Mouse (Mus musculus) neural tube, embryonic 11.5 days (tissue): ENCODE measurements around the gene 1700001C19Rik. TPM values are rescaled to one million over a fixed set of nuclear protein-coding genes. Genes with fewer than 3 reads are reported as not detected.

Experiments used
- ATAC-seq: fragments of 200-750 bp; cut with Nextera tagmentation; 2 replicates; pipeline ENCODE4 v1.8.0; 2017; ENCODE audit warnings: moderate number of reproducible peaks, mild to moderate bottlenecking, moderate TSS enrichment, moderate library complexity; ENCODE audit not compliant: insufficient read depth, low FRiP score, low TSS enrichment
- DNase-seq: peaks from one replicate; pipeline ENCODE4 v3.0.0-alpha.2; 2015; ENCODE audit warnings: low spot score
- H3K27ac ChIP-seq: fragments of 300-500 bp; sonication (generic); 2 replicates; pipeline ENCODE4 v1.5.1; 2014; ENCODE audit warnings: low read depth, mild to moderate bottlenecking, low read length
- H3K27me3 ChIP-seq: fragments of 300-500 bp; sonication (generic); 2 replicates; pipeline ENCODE4 v1.6.1; 2014; ENCODE audit warnings: mild to moderate bottlenecking, low read length, mixed read lengths; ENCODE audit not compliant: control insufficient read depth, insufficient read depth
- H3K36me3 ChIP-seq: fragments of 300-500 bp; sonication (generic); 2 replicates; pipeline ENCODE4 v1.6.1; 2014; ENCODE audit warnings: mild to moderate bottlenecking, low read length, moderate library complexity, mixed read lengths; ENCODE audit not compliant: control insufficient read depth, insufficient read depth
- H3K4me1 ChIP-seq: fragments of 300-500 bp; sonication (generic); 2 replicates; pipeline ENCODE4 v1.6.1; 2014; ENCODE audit warnings: low read length, mixed read lengths; ENCODE audit not compliant: control insufficient read depth, insufficient read depth
- H3K4me2 ChIP-seq: fragments of 300-500 bp; sonication (generic); 2 replicates; pipeline ENCODE4 v1.6.1; 2014; ENCODE audit warnings: low read depth, mild to moderate bottlenecking, moderate library complexity
- H3K4me3 ChIP-seq: fragments of 300-500 bp; sonication (generic); 2 replicates; pipeline ENCODE4 v1.5.1; 2014; ENCODE audit warnings: low read depth, low read length
- H3K9ac ChIP-seq: fragments of 300-500 bp; sonication (generic); 2 replicates; pipeline ENCODE4 v1.6.1; 2014; ENCODE audit warnings: mild to moderate bottlenecking, low read length
- H3K9me3 ChIP-seq: fragments of 300-500 bp; sonication (generic); 2 replicates; pipeline ENCODE4 v1.6.1; 2016; ENCODE audit warnings: low read length; ENCODE audit not compliant: control insufficient read depth
- WGBS: fragments of 180-500 bp; shearing (Covaris S2); extraction: QIAGEN DNeasy Blood & Tissue Kit; methylation state at CpG from one replicate; pipeline ENCODE4 v1.1.7; 2014; 5-methylcytosine and 5-hydroxymethylcytosine counted together
- polyA plus RNA-seq: library from polyadenylated mRNA; unstranded; fragments of >200 nt; fragmentation: Nextera tagmentation; extraction: Ambion mirVana; gene quantifications from 2 replicates; pipeline ENCODE4 v1.2.1, GENCODE M21; 2014

The 1700001C19Rik gene
- polyA plus RNA-seq, 1 experiment from 2014 or later = 0.37 TPM

DNA sequence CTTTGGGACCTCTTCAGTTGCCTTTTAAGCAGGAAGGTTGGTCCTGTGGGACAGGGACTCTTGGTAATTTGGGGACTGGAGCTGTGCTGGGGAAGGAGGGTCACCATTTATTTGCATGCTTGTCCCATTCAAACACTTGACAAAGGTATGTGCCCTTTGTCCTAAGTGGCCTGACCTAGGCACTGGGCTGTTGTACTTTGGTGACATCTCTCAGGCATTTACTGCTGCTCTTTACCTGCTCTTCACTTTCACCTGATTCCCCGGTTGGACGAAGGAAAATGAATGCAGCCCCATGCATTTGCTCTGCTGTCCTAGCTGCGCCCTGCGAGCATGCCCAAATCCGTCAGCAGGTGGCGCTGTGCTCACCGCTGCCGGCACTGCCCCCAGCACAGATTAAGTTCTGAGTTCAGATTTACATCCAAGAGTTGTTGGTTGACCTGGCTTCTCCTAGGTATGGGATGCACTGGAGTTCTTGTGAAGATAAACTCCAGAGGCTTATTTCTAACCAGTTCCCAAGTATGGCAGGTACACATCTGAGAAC is 36.3 kb upstream of the 1700001C19Rik start:
- H3K9me3 ChIP-seq = no peaks in the 10 kb centered on the region
- no peak overlapping the region for H3K4me3 ChIP-seq
- WGBS = 14% methylated on average over 8 of the region's 8 CpGs
- H3K9ac ChIP-seq = no peak overlapping the region
- peaks cover 8% of the 10 kb centered on the region for H3K27me3 ChIP-seq
- H3K4me1 ChIP-seq = no peaks in the 10 kb centered on the region
- peak; percentile 44 for DNase-seq
- H3K27ac ChIP-seq = no peak overlapping the region
- no peak for ATAC-seq
- H3K4me2 ChIP-seq = no peak overlapping the region
- no peaks in the 10 kb centered on the region for H3K36me3 ChIP-seq

DNA sequence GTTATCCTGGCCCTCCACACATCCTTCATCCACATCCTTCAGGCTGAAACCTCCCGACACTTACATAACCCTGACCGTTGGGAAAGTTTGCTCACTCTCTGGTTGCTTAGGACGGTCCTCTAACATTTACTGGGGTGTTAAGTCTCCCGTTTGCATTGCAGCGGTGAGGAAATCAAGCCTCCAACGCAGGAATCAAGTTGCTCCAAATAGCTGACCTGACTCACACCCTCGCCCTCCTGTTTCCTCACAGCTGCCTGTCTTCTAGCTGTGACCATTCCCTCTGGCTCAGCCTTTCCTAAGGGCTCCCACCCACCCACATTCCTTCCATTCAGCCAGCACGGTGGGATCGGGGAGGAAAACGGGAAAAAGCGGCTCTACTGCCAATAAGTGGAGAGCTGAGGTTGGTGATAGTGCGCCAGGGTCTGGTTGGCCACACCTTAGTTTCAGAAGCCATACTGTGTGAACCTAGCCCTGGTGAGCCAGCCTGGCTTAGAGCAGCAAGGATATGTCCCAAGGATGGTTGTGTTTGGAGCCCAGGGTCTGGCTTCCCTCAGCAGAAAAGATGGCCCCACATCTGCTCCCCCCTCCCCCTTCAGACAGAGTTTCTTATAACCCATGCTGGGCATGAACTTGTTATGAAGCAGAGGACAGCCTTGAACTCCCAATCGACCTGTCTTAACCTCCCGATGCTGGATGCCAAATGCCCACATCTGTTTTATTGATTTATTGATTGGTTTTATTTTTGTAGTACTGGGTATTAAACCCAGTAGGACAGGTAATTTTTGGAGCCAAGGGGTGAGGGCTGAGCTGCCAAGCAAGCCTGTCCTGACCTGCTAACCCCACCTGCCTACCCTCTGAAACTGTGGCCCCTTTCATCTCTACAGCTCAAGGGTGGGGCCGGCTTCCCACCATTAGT is 35.5 kb upstream of the 1700001C19Rik start:
- peaks cover 16% of the 10 kb centered on the region for H3K27me3 ChIP-seq
- no peak for ATAC-seq
- H3K4me2 ChIP-seq = no peak overlapping the region
- H3K9ac ChIP-seq = no peak overlapping the region
- H3K4me1 ChIP-seq = 0 out of 2 replicates have a peak, but pooled peaks cover 2% of the 10 kb centered on the region
- DNase-seq = no peak
- no peaks in the 10 kb centered on the region for H3K9me3 ChIP-seq
- no peak overlapping the region for H3K4me3 ChIP-seq
- WGBS = 53% methylated on average over 15 of the region's 15 CpGs
- H3K27ac ChIP-seq = no peak overlapping the region
- no peaks in the 10 kb centered on the region for H3K36me3 ChIP-seq

DNA sequence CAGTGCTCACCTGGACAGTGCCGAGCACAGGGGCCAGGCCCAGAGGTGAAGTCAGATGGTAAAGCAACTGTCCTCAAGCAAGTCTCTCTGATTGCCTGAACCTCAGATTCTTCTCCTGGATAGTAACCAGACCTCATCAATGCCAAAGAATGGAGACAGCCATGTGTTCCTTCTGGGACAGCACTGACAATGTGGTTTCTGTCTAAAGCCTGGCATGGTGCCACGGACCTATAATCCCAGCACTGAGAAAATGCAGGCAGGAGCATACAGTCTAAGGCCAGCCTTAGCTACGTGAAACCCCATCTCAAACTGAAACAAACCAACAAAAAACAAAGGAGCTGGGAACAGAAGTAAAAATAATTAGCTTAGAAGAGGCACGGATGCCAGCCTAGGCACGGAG is 33.5 kb upstream of the 1700001C19Rik start:
- Histone ChIP-seq H3K9me3 (no peaks in the 10 kb centered on the region), H3K27ac (no peak overlapping the region), H3K4me3 (no peak overlapping the region), H3K4me2 (no peak overlapping the region), H3K27me3 (peaks cover 24% of the 10 kb centered on the region), H3K9ac (no peak overlapping the region), H3K36me3 (no peaks in the 10 kb centered on the region), H3K4me1 (0 out of 2 replicates have a peak, but pooled peaks cover 2% of the 10 kb centered on the region)
- WGBS = 88% methylated on average over 5 of the region's 5 CpGs
- no peak for DNase-seq
- ATAC-seq = no peak

DNA sequence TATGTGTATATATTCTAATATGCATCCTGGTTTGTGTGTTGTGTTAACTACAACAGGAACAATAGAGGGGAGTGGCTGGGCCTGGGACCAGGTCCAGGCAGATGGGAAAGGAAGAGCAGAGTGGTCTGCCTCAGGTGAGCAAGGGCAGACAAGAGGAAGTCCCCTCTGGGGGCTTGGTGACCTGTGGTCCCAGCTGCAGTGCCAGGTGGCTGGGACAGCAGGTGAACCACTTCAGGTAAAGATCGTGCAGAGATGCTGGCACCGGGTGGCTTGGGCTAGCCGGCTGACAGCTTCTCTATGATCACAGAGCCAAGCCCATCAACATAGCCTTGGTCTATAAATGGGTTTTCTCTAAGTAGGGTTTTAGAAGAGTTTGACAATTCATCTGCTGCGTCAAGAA is 32.9 kb upstream of the 1700001C19Rik start:
- H3K4me2 ChIP-seq = no peak overlapping the region
- 93% methylated on average over 4 of the region's 4 CpGs for WGBS
- 0 out of 2 replicates have a peak, but pooled peaks cover 2% of the 10 kb centered on the region for H3K4me1 ChIP-seq
- no peaks in the 10 kb centered on the region for H3K36me3 ChIP-seq
- peaks cover 24% of the 10 kb centered on the region for H3K27me3 ChIP-seq
- H3K27ac ChIP-seq = no peak overlapping the region
- DNase-seq = no peak
- ATAC-seq = no peak
- H3K9ac ChIP-seq = no peak overlapping the region
- no peak overlapping the region for H3K4me3 ChIP-seq
- no peaks in the 10 kb centered on the region for H3K9me3 ChIP-seq

DNA sequence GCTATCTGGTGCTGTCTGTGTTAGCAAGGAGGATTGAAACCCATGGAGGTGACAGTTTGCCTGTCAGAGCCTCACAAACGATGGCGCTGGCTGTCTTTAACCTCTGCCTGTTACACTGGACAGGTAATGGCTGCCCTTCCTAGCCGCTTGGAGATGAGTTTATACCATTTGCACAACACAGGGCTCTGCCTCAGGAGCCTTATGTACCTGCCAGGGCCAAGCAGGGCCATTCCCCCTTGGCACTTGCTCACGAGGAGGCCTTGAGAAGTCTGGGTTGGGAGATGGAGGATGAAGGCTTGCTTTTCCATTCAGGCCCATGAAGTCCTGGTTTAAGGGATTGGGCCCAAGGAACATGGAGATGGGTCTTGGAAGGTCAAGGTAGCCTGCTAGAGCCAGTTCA is 32.5 kb upstream of the 1700001C19Rik start:
- Histone ChIP-seq H3K4me1 (0 out of 2 replicates have a peak, but pooled peaks cover 2% of the 10 kb centered on the region), H3K36me3 (no peaks in the 10 kb centered on the region), H3K9ac (no peak overlapping the region), H3K4me2 (no peak overlapping the region), H3K27ac (no peak overlapping the region), H3K27me3 (peaks cover 24% of the 10 kb centered on the region), H3K9me3 (no peaks in the 10 kb centered on the region), H3K4me3 (no peak overlapping the region)
- no peak for DNase-seq
- ATAC-seq = no peak
- 81% methylated on average over 4 of the region's 4 CpGs for WGBS

DNA sequence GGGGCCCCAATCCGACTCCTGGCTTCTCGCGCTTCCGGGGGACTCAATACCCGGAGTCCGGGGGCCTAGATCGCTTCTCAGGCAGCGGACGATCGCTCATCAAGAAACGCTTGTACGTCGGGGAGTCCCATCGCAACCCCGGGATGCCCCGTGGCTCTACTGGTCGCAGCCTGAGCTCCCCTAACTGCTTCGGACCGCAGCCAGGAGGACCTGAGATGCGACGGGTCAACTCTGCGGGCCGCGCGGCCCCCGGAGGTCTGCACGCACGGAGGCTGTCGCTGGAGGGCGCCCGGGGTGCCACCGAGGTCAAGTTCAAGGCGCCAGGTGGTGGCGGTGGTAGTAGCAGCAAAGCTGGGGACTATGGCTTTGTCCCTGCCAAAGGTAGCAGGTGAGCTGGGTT is 31.3 kb upstream of the 1700001C19Rik start:
- peak; percentile 31 for DNase-seq
- no peak overlapping the region for H3K27ac ChIP-seq
- peaks cover 24% of the 10 kb centered on the region for H3K27me3 ChIP-seq
- WGBS = 3% methylated on average over 34 of the region's 34 CpGs
- peak overlapping the region; percentile 35 for H3K4me2 ChIP-seq
- ATAC-seq = no peak
- H3K9me3 ChIP-seq = no peaks in the 10 kb centered on the region
- H3K4me3 ChIP-seq = no peak overlapping the region
- peak overlapping the region; percentile 27; the same call in 1 of the 2 replicates for H3K9ac ChIP-seq
- H3K4me1 ChIP-seq = 0 out of 2 replicates have a peak, but pooled peaks cover 2% of the 10 kb centered on the region
- no peaks in the 10 kb centered on the region for H3K36me3 ChIP-seq

DNA sequence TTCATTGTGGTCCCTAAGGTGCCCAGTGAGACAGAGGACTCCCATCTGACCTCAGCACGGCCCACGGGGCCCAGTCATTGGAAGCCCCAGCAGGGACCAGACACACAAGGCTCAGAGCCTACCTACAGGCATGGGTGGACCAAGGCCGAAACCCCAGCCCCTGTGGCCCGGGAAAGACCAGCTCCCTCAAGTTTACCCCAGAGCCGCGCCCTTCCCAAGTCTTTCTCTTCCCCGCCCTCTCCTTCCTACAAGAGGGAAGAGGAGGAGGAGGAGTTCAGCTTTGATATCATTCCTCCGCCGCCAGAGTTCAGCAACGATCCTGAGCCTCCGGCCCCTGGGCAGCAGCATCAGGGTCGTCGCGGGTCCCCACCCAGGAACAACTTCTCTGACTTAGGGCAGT is 30.9 kb upstream of the 1700001C19Rik start:
- peaks cover 24% of the 10 kb centered on the region for H3K27me3 ChIP-seq
- no peaks in the 10 kb centered on the region for H3K36me3 ChIP-seq
- DNase-seq = no peak
- H3K9ac ChIP-seq = peak overlapping the region; percentile 27; the same call in 1 of the 2 replicates
- no peaks in the 10 kb centered on the region for H3K9me3 ChIP-seq
- H3K4me2 ChIP-seq = peak overlapping the region; percentile 35
- ATAC-seq = no peak
- WGBS = 12% methylated on average over 14 of the region's 14 CpGs
- H3K4me3 ChIP-seq = no peak overlapping the region
- H3K4me1 ChIP-seq = 0 out of 2 replicates have a peak, but pooled peaks cover 2% of the 10 kb centered on the region
- no peak overlapping the region for H3K27ac ChIP-seq

DNA sequence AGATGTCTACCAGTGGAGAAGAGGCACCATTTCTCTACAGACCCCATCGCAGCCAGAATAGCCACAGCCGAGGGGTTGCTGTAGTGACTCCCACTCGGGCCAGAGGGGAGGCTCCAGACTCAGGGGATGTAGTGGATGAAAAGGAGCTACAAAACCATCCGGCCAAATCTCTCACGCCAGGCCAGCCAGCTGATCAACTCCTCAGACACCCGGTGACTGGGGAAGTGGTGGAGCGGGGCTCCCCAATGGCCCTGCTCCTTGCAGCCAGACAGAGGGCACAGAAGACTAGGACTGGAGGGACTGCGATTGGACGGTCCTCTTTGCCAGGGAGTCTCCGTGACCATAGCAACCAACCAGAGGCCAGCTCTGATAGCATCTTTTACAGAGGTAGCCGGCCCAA is 30.5 kb upstream of the 1700001C19Rik start:
- Histone ChIP-seq H3K4me3 (no peak overlapping the region), H3K36me3 (no peaks in the 10 kb centered on the region)

More for the DNA sequence above, 30.5 kb upstream of the 1700001C19Rik start:
- Histone ChIP-seq H3K4me2 (no peak overlapping the region), H3K9ac (no peak overlapping the region), H3K9me3 (no peaks in the 10 kb centered on the region), H3K4me1 (0 out of 2 replicates have a peak, but pooled peaks cover 2% of the 10 kb centered on the region), H3K27ac (no peak overlapping the region), H3K27me3 (peaks cover 24% of the 10 kb centered on the region)
- no peak for ATAC-seq
- 53% methylated on average over 11 of the region's 11 CpGs for WGBS
- no peak for DNase-seq
